Mouse (Mus musculus) bone marrow, adult 2 months (tissue): ENCODE results near the gene Tmtc1. TPM values are rescaled to one million over a fixed set of nuclear protein-coding genes. Genes with fewer than 3 reads are reported as not detected.

Experiments
- H3K27ac ChIP-seq: fragments of 200-500 bp; 2 replicates; pipeline ENCODE4 v1.5.1; 2012; ENCODE audit warnings: low read depth, mild to moderate bottlenecking, control low read depth, inconsistent platforms, low read length; ENCODE audit not compliant: control insufficient read depth, poor library complexity, insufficient read depth
- H3K4me1 ChIP-seq: fragments of 200-500 bp; 2 replicates; pipeline ENCODE4 v1.6.1; 2011; ENCODE audit warnings: low read length; ENCODE audit not compliant: control insufficient read depth, insufficient read depth
- H3K4me3 ChIP-seq: fragments of 200-500 bp; replicated peaks from 2 replicates; pipeline ENCODE3; 2011; ENCODE audit warnings: mild to moderate bottlenecking, low read depth, low read length, control low read depth; ENCODE audit not compliant: control insufficient read depth
- CTCF ChIP-seq: fragments of 200-500 bp; IDR thresholded peaks from 2 replicates; pipeline ENCODE4 v1.5.1; 2011; ENCODE audit warnings: low read length, control low read depth; ENCODE audit not compliant: control insufficient read depth, insufficient read depth
- POLR2A ChIP-seq: fragments of 200-500 bp; IDR thresholded peaks from 2 replicates; pipeline ENCODE4 v1.6.1; 2011; ENCODE audit warnings: low read depth, mild to moderate bottlenecking, control low read depth, low read length, borderline replicate concordance; ENCODE audit not compliant: control insufficient read depth
- WGBS: fragments of 180-500 bp; shearing (Covaris S2); methylation state at CpG from one replicate; pipeline ENCODE4 v1.1.7; 2018; 5-methylcytosine and 5-hydroxymethylcytosine counted together
- polyA plus RNA-seq: library from polyadenylated mRNA; stranded (reverse); fragments of >200 nt; gene quantifications from 2 replicates; pipeline ENCODE4 v1.2.4, GENCODE M21; 2011; ENCODE audit warnings: low replicate concordance; ENCODE audit not compliant: missing spikeins, insufficient read depth, insufficient read length

Gene Tmtc1
- polyA plus RNA-seq, 1 experiment, result 0.72 TPM

GRCm38 (mm10) chr6:148394294-148394693 lies 49.9 kb downstream of the Tmtc1 start:
- 83% methylated on average over 3 of the region's 3 CpGs for WGBS
- H3K4me3 ChIP-seq, result no peak overlapping the region
- TF ChIP-seq POLR2A (no peak), CTCF (no peak)
- H3K27ac ChIP-seq, result no peak overlapping the region
- H3K4me1 ChIP-seq, result no peaks in the 10 kb centered on the region

GRCm38 (mm10) chr6:148392147-148392546 lies 52.0 kb downstream of the Tmtc1 start:
- WGBS, result 75% methylated on average over 10 of the region's 10 CpGs
- no peak overlapping the region for H3K4me3 ChIP-seq
- TF ChIP-seq POLR2A, result no peak
- no peak for TF ChIP-seq CTCF
- no peak overlapping the region for H3K27ac ChIP-seq
- H3K4me1 ChIP-seq, result no peaks in the 10 kb centered on the region

GRCm38 (mm10) chr6:148391286-148391685 lies 52.9 kb downstream of the Tmtc1 start:
- TF ChIP-seq POLR2A, result no peak
- no peak for TF ChIP-seq CTCF
- 82% methylated on average over 7 of the region's 7 CpGs for WGBS
- H3K4me3 ChIP-seq, result no peak overlapping the region
- no peak overlapping the region for H3K27ac ChIP-seq
- no peaks in the 10 kb centered on the region for H3K4me1 ChIP-seq

GRCm38 (mm10) chr6:148390630-148391276 lies 53.4 kb downstream of the Tmtc1 start:
- no peak for TF ChIP-seq POLR2A
- no peak for TF ChIP-seq CTCF
- H3K4me1 ChIP-seq, result no peaks in the 10 kb centered on the region
- H3K4me3 ChIP-seq, result no peak overlapping the region
- H3K27ac ChIP-seq, result no peak overlapping the region
- 49% methylated on average over 4 of the region's 4 CpGs for WGBS

GRCm38 (mm10) chr6:148387990-148388389 lies 56.2 kb downstream of the Tmtc1 start:
- TF ChIP-seq CTCF (no peak), POLR2A (no peak)
- Histone ChIP-seq H3K27ac (no peak overlapping the region), H3K4me3 (no peak overlapping the region), H3K4me1 (no peaks in the 10 kb centered on the region)
- WGBS, result 86% methylated on average over 1 of the region's 1 CpGs

GRCm38 (mm10) chr6:148384111-148384895 lies 59.9 kb downstream of the Tmtc1 start:
- Histone ChIP-seq H3K27ac (no peak overlapping the region), H3K4me3 (no peak overlapping the region), H3K4me1 (no peaks in the 10 kb centered on the region; the same call in 1 of the 2 replicates)
- TF ChIP-seq POLR2A, result no peak
- no peak for TF ChIP-seq CTCF
- WGBS, result 57% methylated on average over 6 of the region's 6 CpGs

GRCm38 (mm10) chr6:148381163-148381782 lies 62.9 kb downstream of the Tmtc1 start:
- Histone ChIP-seq H3K4me3 (no peak overlapping the region), H3K4me1 (no peaks in the 10 kb centered on the region; the same call in 1 of the 2 replicates), H3K27ac (no peak overlapping the region)
- 61% methylated on average over 9 of the region's 9 CpGs for WGBS
- TF ChIP-seq POLR2A (no peak), CTCF (no peak)

- H3K27ac ChIP-seq, result no peak overlapping the region
- H3K4me1 ChIP-seq, result no peaks in the 10 kb centered on the region
- WGBS, result 74% methylated on average over 3 of the region's 3 CpGs
- H3K4me3 ChIP-seq, result no peak overlapping the region
- TF ChIP-seq POLR2A (no peak), CTCF (no peak)
These were observed 68.5 kb downstream of the Tmtc1 start for GRCm38 (mm10) chr6:148375618-148376209.
